Comparison of ENCODE assay signal across 9 mouse cellular contexts in the genomic region with DNA sequence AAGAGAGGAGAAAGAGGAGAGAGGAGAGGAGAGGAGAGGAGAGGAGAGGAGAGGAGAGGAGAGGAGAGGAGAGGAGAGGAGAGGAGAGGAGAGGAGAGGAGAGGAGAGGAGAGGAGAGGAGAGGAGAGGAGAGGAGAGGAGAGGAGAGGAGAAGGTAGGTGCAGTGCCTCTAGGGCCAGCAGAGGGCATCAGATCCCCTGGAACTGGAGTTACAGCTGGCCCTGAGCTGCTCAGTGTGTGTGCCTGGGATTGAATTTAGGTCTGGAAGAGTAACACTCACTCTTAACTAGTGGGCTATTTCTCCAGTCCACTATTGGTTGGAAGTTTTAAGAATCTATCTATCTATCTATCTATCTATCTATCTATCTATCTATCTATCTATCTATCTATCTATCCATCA. TPM values are rescaled to one million over a fixed set of nuclear protein-coding genes. Genes with fewer than 3 reads are reported as not detected.
A peak's percentile ranks its signal among the peaks of the same experiment; 100 is the strongest.
DNase-seq lines count a peak whose midpoint lies in the region; ATAC-seq and TF ChIP-seq lines count a peak whose summit lies in the region.
"Not testable (repeated sequence)": the region's sequence is repeated elsewhere in the genome, so short reads cannot be mapped to it uniquely, and the experiment has no call there.
"Had no signal": no experiment of that assay in that cellular context is flagged by ENCODE, and none has a peak within 500 bp of the region (broad histone marks: within the 10 kb centered on the region; RNA-seq: fewer than 3 reads in every experiment).

No protein-coding gene starts in this region.

- peak; percentile 58 for TF ChIP-seq CTCF in kidney, adult 2 months (conservative IDR thresholded peaks at IDR 0.05; ENCODE audit: insufficient read depth, insufficient read length, low read depth, low read length)

- H3K9ac ChIP-seq in forebrain, embryonic 14.5 days (ENCODE audit: low read length), result not testable (repeated sequence)

- TF ChIP-seq POLR2A in kidney, adult 2 months (IDR thresholded peaks at IDR 0.05; ENCODE audit: low read depth, low read length), result not testable (repeated sequence)

- not testable (repeated sequence) for H3K4me2 ChIP-seq in forebrain, embryonic 14.5 days (ENCODE audit: low read length)

- not testable (repeated sequence) for H3K27me3 ChIP-seq in forebrain, embryonic 14.5 days (replicated peaks; ENCODE audit: control insufficient read depth, insufficient read depth, low read length); kidney, adult 2 months (replicated peaks; ENCODE audit: control insufficient read depth, insufficient read depth, low read length)

- not testable (repeated sequence) for ATAC-seq in forebrain, embryonic 14.5 days

- not testable (repeated sequence) for H3K36me3 ChIP-seq in forebrain, embryonic 14.5 days (ENCODE audit: control insufficient read depth, insufficient read depth, low read length); kidney, adult 2 months (ENCODE audit: control insufficient read depth, insufficient read depth, low read length)

- not testable (repeated sequence) for H3K4me3 ChIP-seq in forebrain, embryonic 14.5 days (ENCODE audit: low read depth, low read length); kidney, adult 2 months (ENCODE audit: insufficient read depth, low read depth, low read length)

- H3K9me3 ChIP-seq in forebrain, embryonic 14.5 days (replicated peaks; ENCODE audit: control insufficient read depth, low read length), result not testable (repeated sequence)

- DNase-seq in A20 (ENCODE audit: low read depth, low spot score), result peak; percentile 26
- peak; percentile 43 for DNase-seq in adrenal gland, adult 2 months
- DNase-seq in cerebellum, adult 9-10 months, result peak; percentile 23
- peak; percentile 15 for DNase-seq in forebrain, embryonic 14.5 days (ENCODE audit: low spot score)
- DNase-seq in kidney, adult 2 months, result peak; percentile 35
- peak; percentile 66 to 69 for DNase-seq in left cerebral cortex, adult 18-20 months (ENCODE audit: low spot score in 2 of 2)
- DNase-seq in lung, postnatal 36 days, result peak; percentile 11
- peak; percentile 33 for DNase-seq in right cerebral cortex, postnatal 4 days

- not testable (repeated sequence) for H3K4me1 ChIP-seq in forebrain, embryonic 14.5 days (ENCODE audit: control insufficient read depth, insufficient read depth, low read length); kidney, adult 2 months (ENCODE audit: control insufficient read depth, insufficient read depth, low read length)

- H3K27ac ChIP-seq in forebrain, embryonic 14.5 days (ENCODE audit: low read depth, low read length); kidney, adult 2 months (ENCODE audit: insufficient read depth, low read depth, low read length): not testable (repeated sequence)

RNA-seq across cellular contexts. Expression of a gene that starts 32.6 kb away (rescaled TPM):
- total RNA-seq in adrenal gland, adult 2 months (2021), result 1 to 10 TPM; 7.1 to 9.6 TPM
- 0.29 and 1.7 TPM in 2 replicates for polyA plus RNA-seq in adrenal gland, adult 2 months (2012; rRNA removed)
- polyA plus RNA-seq in forebrain, embryonic 14.5 days (2014; fragmentation: Nextera tagmentation; extraction: Ambion mirVana), result 40.6 and 56.8 TPM in 2 replicates
- polyA plus RNA-seq in kidney, adult 2 months (2012; rRNA removed), result 6.2 and 6.9 TPM in 2 replicates
- 100 to 1,000 TPM; 183 to 210 TPM for total RNA-seq in left cerebral cortex, adult 18-20 months (2021)
- polyA plus RNA-seq: erythroblast, embryonic 14.5 days had no signal

Comparison
In these comparisons a context has a peak if more than half of its experiments do, and no peak if none do; other contexts are left out.
1. DNase-seq: peak in every context shown above with its lines; median percentile 68 in left cerebral cortex, adult 18-20 months; 43 in adrenal gland, adult 2 months; 35 in kidney, adult 2 months; 33 in right cerebral cortex, postnatal 4 days; 26 in A20; 23 in cerebellum, adult 9-10 months; 15 in forebrain, embryonic 14.5 days; 11 in lung, postnatal 36 days.